Mouse (Mus musculus) megakaryocyte, embryonic 14.5 days (primary cell): ENCODE measurements around the gene Lrrc8c.

Source experiments
- FLI1 ChIP-seq: IDR thresholded peaks from 2 replicates; pipeline ENCODE4 v1.6.1; 2012; ENCODE audit warnings: low read length, inconsistent platforms, mixed read lengths
- GATA1 ChIP-seq: IDR thresholded peaks from 3 replicates; pipeline ENCODE4 v1.6.1; 2012; ENCODE audit warnings: mixed read lengths, low read length, inconsistent platforms, borderline replicate concordance

- TF ChIP-seq GATA1 (no peak), FLI1 (no peak)
These were observed 61.7 kb downstream of the Lrrc8c start for GRCm38 (mm10) chr5:105580909-105581308.
